Mouse (Mus musculus): ENCODE data around the gene Cdkn2a. TPM values are rescaled to one million over a fixed set of nuclear protein-coding genes. Genes with fewer than 3 reads are reported as not detected.

Cdkn2a gene
- polyA plus RNA-seq, 1 experiment = 2.5 TPM

- H3K36me3 ChIP-seq (ENCODE audit: control insufficient read depth, insufficient read depth, low read length) = no peaks in the 10 kb centered on the region
- peaks cover 3% of the 10 kb centered on the region; the same call in 1 of the 2 replicates for H3K4me1 ChIP-seq (ENCODE audit: control insufficient read depth, insufficient read depth, insufficient read length)
- 12% methylated on average over 3 of the region's 3 CpGs for WGBS
- no peak overlapping the region for H3K27ac ChIP-seq (ENCODE audit: insufficient read depth, low read length)
- no peak overlapping the region for H3K4me3 ChIP-seq (ENCODE audit: extremely low read depth, insufficient read depth, insufficient read length)
- DNase-seq (ENCODE audit: low read depth in 1 of 2, low spot score in 2 of 2) = no peak
- TF ChIP-seq POLR2A (IDR thresholded peaks at IDR 0.05; ENCODE audit: low read depth, low read length) = no peak
- TF ChIP-seq CTCF (IDR thresholded peaks at IDR 0.05; ENCODE audit: extremely low read depth, insufficient read depth, insufficient read length, insufficient replicate concordance) = no peak
- peaks cover 20% of the 10 kb centered on the region for H3K27me3 ChIP-seq (ENCODE audit: control insufficient read depth, insufficient read depth, low read length)
Observed at GRCm38 (mm10) chr4:89305691-89306090, 11.2 kb upstream of the Cdkn2a start.

- WGBS = 8% methylated on average over 14 of the region's 14 CpGs
- H3K36me3 ChIP-seq (ENCODE audit: control insufficient read depth, insufficient read depth, low read length) = no peaks in the 10 kb centered on the region
- H3K27me3 ChIP-seq (ENCODE audit: control insufficient read depth, insufficient read depth, low read length) = peaks cover 21% of the 10 kb centered on the region
- no peak overlapping the region for H3K27ac ChIP-seq (ENCODE audit: insufficient read depth, low read length)
- no peak overlapping the region for H3K4me3 ChIP-seq (ENCODE audit: extremely low read depth, insufficient read depth, insufficient read length)
- DNase-seq (ENCODE audit: low read depth in 1 of 2, low spot score in 2 of 2) = no peak
- no peak for TF ChIP-seq POLR2A (IDR thresholded peaks at IDR 0.05; ENCODE audit: low read depth, low read length)
- no peak for TF ChIP-seq CTCF (IDR thresholded peaks at IDR 0.05; ENCODE audit: extremely low read depth, insufficient read depth, insufficient read length, insufficient replicate concordance)
- peaks cover 3% of the 10 kb centered on the region; the same call in 1 of the 2 replicates for H3K4me1 ChIP-seq (ENCODE audit: control insufficient read depth, insufficient read depth, insufficient read length)
Observed at GRCm38 (mm10) chr4:89303281-89303995, 9.0 kb upstream of the Cdkn2a start.

- no peak overlapping the region for H3K27ac ChIP-seq (ENCODE audit: insufficient read depth, low read length)
- no peak for TF ChIP-seq POLR2A (IDR thresholded peaks at IDR 0.05; ENCODE audit: low read depth, low read length)
- TF ChIP-seq CTCF (IDR thresholded peaks at IDR 0.05; ENCODE audit: extremely low read depth, insufficient read depth, insufficient read length, insufficient replicate concordance) = no peak
- H3K27me3 ChIP-seq (ENCODE audit: control insufficient read depth, insufficient read depth, low read length) = peaks cover 19% of the 10 kb centered on the region
- H3K36me3 ChIP-seq (ENCODE audit: control insufficient read depth, insufficient read depth, low read length) = no peaks in the 10 kb centered on the region
- no peak overlapping the region for H3K4me3 ChIP-seq (ENCODE audit: extremely low read depth, insufficient read depth, insufficient read length)
- 14% methylated on average over 1 of the region's 1 CpGs for WGBS
- DNase-seq (ENCODE audit: low read depth in 1 of 2, low spot score in 2 of 2) = no peak
- H3K4me1 ChIP-seq (ENCODE audit: control insufficient read depth, insufficient read depth, insufficient read length) = peaks cover 3% of the 10 kb centered on the region; the same call in 1 of the 2 replicates
Observed at GRCm38 (mm10) chr4:89302129-89302528, 7.7 kb upstream of the Cdkn2a start.

GRCm38 (mm10) chr4:89299721-89300120 is 5.3 kb upstream of the Cdkn2a start:
- TF ChIP-seq CTCF (IDR thresholded peaks at IDR 0.05; ENCODE audit: extremely low read depth, insufficient read depth, insufficient read length, insufficient replicate concordance) (no peak), POLR2A (IDR thresholded peaks at IDR 0.05; ENCODE audit: low read depth, low read length) (no peak)
- no peaks in the 10 kb centered on the region for H3K4me1 ChIP-seq (ENCODE audit: control insufficient read depth, insufficient read depth, insufficient read length)
- H3K36me3 ChIP-seq (ENCODE audit: control insufficient read depth, insufficient read depth, low read length) = no peaks in the 10 kb centered on the region
- 10% methylated on average over 2 of the region's 2 CpGs for WGBS
- H3K27ac ChIP-seq (ENCODE audit: insufficient read depth, low read length) = no peak overlapping the region
- H3K27me3 ChIP-seq (ENCODE audit: control insufficient read depth, insufficient read depth, low read length) = peaks cover 17% of the 10 kb centered on the region
- no peak overlapping the region for H3K4me3 ChIP-seq (ENCODE audit: extremely low read depth, insufficient read depth, insufficient read length)
- DNase-seq (ENCODE audit: low read depth in 1 of 2, low spot score in 2 of 2) = no peak

- no peak for DNase-seq (ENCODE audit: low read depth in 1 of 2, low spot score in 2 of 2)
- Histone ChIP-seq H3K27me3 (ENCODE audit: control insufficient read depth, insufficient read depth, low read length) (peaks cover 22% of the 10 kb centered on the region), H3K4me1 (ENCODE audit: control insufficient read depth, insufficient read depth, insufficient read length) (peaks cover 5% of the 10 kb centered on the region), H3K27ac (ENCODE audit: insufficient read depth, low read length) (no peak overlapping the region), H3K4me3 (ENCODE audit: extremely low read depth, insufficient read depth, insufficient read length) (peak overlapping the region; percentile 74), H3K36me3 (ENCODE audit: control insufficient read depth, insufficient read depth, low read length) (no peaks in the 10 kb centered on the region)
- whole genome bisulfite sequencing = 10% methylated on average over 31 of the region's 31 CpGs
- no peak for TF ChIP-seq CTCF (IDR thresholded peaks at IDR 0.05; ENCODE audit: extremely low read depth, insufficient read depth, insufficient read length, insufficient replicate concordance)
- no peak for TF ChIP-seq POLR2A (IDR thresholded peaks at IDR 0.05; ENCODE audit: low read depth, low read length)
Observed at GRCm38 (mm10) chr4:89295441-89296220, 1.2 kb upstream of the Cdkn2a start.

GRCm38 (mm10) chr4:89294091-89294485 is 365 bp downstream of the Cdkn2a start:
- 7% methylated on average over 26 of the region's 26 CpGs for WGBS
- Histone ChIP-seq H3K27ac (ENCODE audit: insufficient read depth, low read length) (no peak overlapping the region), H3K4me3 (ENCODE audit: extremely low read depth, insufficient read depth, insufficient read length) (peak overlapping the region; percentile 74), H3K36me3 (ENCODE audit: control insufficient read depth, insufficient read depth, low read length) (no peaks in the 10 kb centered on the region), H3K27me3 (ENCODE audit: control insufficient read depth, insufficient read depth, low read length) (peaks cover 23% of the 10 kb centered on the region), H3K4me1 (ENCODE audit: control insufficient read depth, insufficient read depth, insufficient read length) (peaks cover 5% of the 10 kb centered on the region)
- no peak for DNase-seq (ENCODE audit: low read depth in 1 of 2, low spot score in 2 of 2)
- TF ChIP-seq POLR2A (IDR thresholded peaks at IDR 0.05; ENCODE audit: low read depth, low read length) = no peak
- no peak for TF ChIP-seq CTCF (IDR thresholded peaks at IDR 0.05; ENCODE audit: extremely low read depth, insufficient read depth, insufficient read length, insufficient replicate concordance)

All from spleen, adult 2 months (tissue).